Mouse (Mus musculus) MEL (cell line): ENCODE measurements around the gene Cfh. TPM values are rescaled to one million over a fixed set of nuclear protein-coding genes. Genes with fewer than 3 reads are reported as not detected.
A peak's percentile ranks its signal among the peaks of the same experiment; 100 is the strongest.

Experiments
- DNase-seq: peaks from one replicate; pipeline ENCODE4 v3.0.0; 2011; ENCODE audit warnings: low read depth, low spot score
- H3K27ac ChIP-seq: 2 replicates; pipeline ENCODE4 v1.5.1; 2012; ENCODE audit warnings: low read depth, mild to moderate bottlenecking, control low read depth, low read length, moderate library complexity; ENCODE audit not compliant: control insufficient read depth
- H3K27me3 ChIP-seq, 2 experiments: fragments of 150-350 bp in 1 of 2; sonication (generic) in 1 of 2; 2 replicates each; pipeline ENCODE4 v1.6.1; 2012; ENCODE audit warnings: low read length in 2 of 2, mild to moderate bottlenecking in 2 of 2, improper control_type of control experiment in 1 of 2, moderate library complexity in 1 of 2; ENCODE audit not compliant: insufficient read depth in 2 of 2, control insufficient read depth in 1 of 2
- H3K36me3 ChIP-seq, 2 experiments: 2 replicates each; pipeline ENCODE4 v1.6.1; 2012 to 2014; ENCODE audit warnings: low read length in 2 of 2, improper control_type of control experiment in 1 of 2, inconsistent platforms in 1 of 2, mild to moderate bottlenecking in 1 of 2; ENCODE audit not compliant: insufficient read depth in 2 of 2, control insufficient read depth in 1 of 2
- H3K4me1 ChIP-seq, 2 experiments: fragments of 150-350 bp in 1 of 2; sonication (generic) in 1 of 2; 2 replicates each; pipeline ENCODE4 v1.6.1; 2012; ENCODE audit warnings: low read length in 2 of 2, improper control_type of control experiment in 1 of 2, mild to moderate bottlenecking in 1 of 2; ENCODE audit not compliant: insufficient read depth in 2 of 2, control insufficient read depth in 1 of 2
- H3K4me3 ChIP-seq, 2 experiments: fragments of 150-350 bp in 1 of 2; sonication (generic) in 1 of 2; 2 replicates each; pipeline ENCODE4 v1.5.1; 2012; ENCODE audit warnings: low read depth in 2 of 2, low read length in 2 of 2, mild to moderate bottlenecking in 2 of 2, moderate library complexity in 2 of 2, control low read depth in 1 of 2, improper control_type of control experiment in 1 of 2; ENCODE audit not compliant: control insufficient read depth in 1 of 2, insufficient read depth in 1 of 2
- H3K79me2 ChIP-seq: 2 replicates; pipeline ENCODE4 v1.6.1; 2012; ENCODE audit warnings: mild to moderate bottlenecking, low read length, moderate library complexity; ENCODE audit not compliant: control insufficient read depth, poor library complexity, insufficient read depth
- H3K9ac ChIP-seq: 2 replicates; pipeline ENCODE4 v1.6.1; 2012; ENCODE audit warnings: low read depth, mild to moderate bottlenecking, control low read depth, low read length, moderate library complexity; ENCODE audit not compliant: control insufficient read depth, poor library complexity, severe bottlenecking
- H3K9me3 ChIP-seq: fragments of 150-350 bp; sonication (generic); replicated peaks from 2 replicates; pipeline ENCODE4 v1.6.1; 2012; ENCODE audit warnings: mild to moderate bottlenecking, low read length, improper control_type of control experiment, moderate library complexity; ENCODE audit not compliant: insufficient read depth
- BHLHE40 ChIP-seq: IDR thresholded peaks from 2 replicates; pipeline ENCODE4 v1.6.1; 2012; ENCODE audit warnings: low read depth, mild to moderate bottlenecking, inconsistent platforms, low read length, improper control_type of control experiment, borderline replicate concordance
- CHD1 ChIP-seq: IDR thresholded peaks from 2 replicates; pipeline ENCODE4 v1.6.1; 2012; ENCODE audit warnings: low read depth, mild to moderate bottlenecking, inconsistent platforms, low read length, improper control_type of control experiment
- CHD2 ChIP-seq: IDR thresholded peaks from 2 replicates; pipeline ENCODE4 v1.6.1; 2011; ENCODE audit warnings: low read length, improper control_type of control experiment
- EP300 ChIP-seq, 2 experiments: IDR thresholded peaks; 2 replicates each; pipeline ENCODE4 v1.6.1; 2011; ENCODE audit warnings: improper control_type of control experiment in 2 of 2, low read length in 2 of 2, low read depth in 1 of 2, mild to moderate bottlenecking in 1 of 2
- ETS1 ChIP-seq: IDR thresholded peaks from 2 replicates; pipeline ENCODE4 v1.6.1; 2012; ENCODE audit warnings: low read depth, mild to moderate bottlenecking, inconsistent platforms, low read length, improper control_type of control experiment, moderate library complexity
- GATA1 ChIP-seq: IDR thresholded peaks from 2 replicates; pipeline ENCODE4 v1.6.1; 2011; ENCODE audit warnings: low read depth, low read length, improper control_type of control experiment
- HCFC1 ChIP-seq: IDR thresholded peaks from 2 replicates; pipeline ENCODE4 v1.6.1; 2012; ENCODE audit warnings: low read depth, mild to moderate bottlenecking, inconsistent platforms, low read length, improper control_type of control experiment, moderate library complexity
- MAFK ChIP-seq: IDR thresholded peaks from 2 replicates; pipeline ENCODE4 v1.6.1; 2011; ENCODE audit warnings: low read depth, mild to moderate bottlenecking, low read length, improper control_type of control experiment, borderline replicate concordance
- MAX ChIP-seq: IDR thresholded peaks from 2 replicates; pipeline ENCODE4 v1.6.1; 2011; ENCODE audit warnings: low read length, improper control_type of control experiment
- MAZ ChIP-seq: IDR thresholded peaks from 2 replicates; pipeline ENCODE4 v1.6.1; 2012; ENCODE audit warnings: low read depth, mild to moderate bottlenecking, inconsistent platforms, low read length, improper control_type of control experiment
- MEF2A ChIP-seq: IDR thresholded peaks from 2 replicates; pipeline ENCODE4 v1.6.1; 2014; ENCODE audit warnings: low read depth, mild to moderate bottlenecking, inconsistent platforms, low read length, improper control_type of control experiment; ENCODE audit not compliant: poor library complexity, insufficient replicate concordance, severe bottlenecking; ENCODE audit errors: extremely low read depth
- MYB ChIP-seq: IDR thresholded peaks from 2 replicates; pipeline ENCODE4 v1.6.1; 2011; ENCODE audit warnings: mild to moderate bottlenecking, low read depth, low read length, improper control_type of control experiment
- MYC ChIP-seq: IDR thresholded peaks from 2 replicates; pipeline ENCODE4 v1.6.1; 2011; ENCODE audit warnings: low read depth, mild to moderate bottlenecking, low read length, improper control_type of control experiment, moderate library complexity
- POLR2A ChIP-seq, 2 experiments: IDR thresholded peaks; 2 replicates each; pipeline ENCODE4 v1.6.1; 2011 to 2012; ENCODE audit warnings: low read length in 2 of 2, mild to moderate bottlenecking in 2 of 2, control low read depth in 1 of 2, improper control_type of control experiment in 1 of 2, low read depth in 1 of 2, moderate library complexity in 1 of 2; ENCODE audit not compliant: control insufficient read depth in 1 of 2, insufficient read depth in 1 of 2, poor library complexity in 1 of 2
- POLR2AphosphoS5 ChIP-seq: IDR thresholded peaks from 2 replicates; pipeline ENCODE4 v1.6.1; 2012; ENCODE audit warnings: low read depth, borderline replicate concordance, mild to moderate bottlenecking, inconsistent platforms, low read length, moderate library complexity, mixed read lengths
- RCOR1 ChIP-seq: IDR thresholded peaks from 2 replicates; pipeline ENCODE4 v1.6.1; 2012; ENCODE audit warnings: low read depth, mild to moderate bottlenecking, inconsistent platforms, low read length, improper control_type of control experiment
- TBP ChIP-seq: IDR thresholded peaks from 2 replicates; pipeline ENCODE4 v1.8.0; 2011; ENCODE audit warnings: low read depth, low read length, improper control_type of control experiment
- USF2 ChIP-seq, 2 experiments: IDR thresholded peaks; 2 replicates each; pipeline ENCODE4 v1.6.1; 2011 to 2012; ENCODE audit warnings: improper control_type of control experiment in 2 of 2, low read length in 2 of 2, borderline replicate concordance in 1 of 2, inconsistent platforms in 1 of 2, low read depth in 1 of 2, mild to moderate bottlenecking in 1 of 2; ENCODE audit not compliant: insufficient read depth in 1 of 2
- ZC3H11A ChIP-seq: IDR thresholded peaks from 2 replicates; pipeline ENCODE4 v1.6.1; 2012; ENCODE audit warnings: low read depth, mild to moderate bottlenecking, inconsistent platforms, low read length, improper control_type of control experiment
- polyA plus RNA-seq, 2 experiments: library from polyadenylated mRNA; stranded (reverse) in 1 of 2; unstranded in 1 of 2; fragments of >175 nt in 1 of 2; fragments of >200 nt in 1 of 2; gene quantifications; 2 replicates each; pipeline versions ENCODE4 v1.2.1 to v1.2.4; 2012; ENCODE audit warnings: low replicate concordance in 2 of 2, low read depth in 1 of 2; ENCODE audit not compliant: insufficient read length in 2 of 2, insufficient read depth in 1 of 2, missing spikeins in 1 of 2
- total RNA-seq: library from RNA; depleted of rRNA; stranded (reverse); fragments of 300-350 nt; gene quantifications from 2 replicates; pipeline ENCODE4 v1.2.3, GENCODE M21; 2012

Gene Cfh
- total and polyA plus RNA-seq, 3 experiments: not detected

- H3K9ac ChIP-seq: no peak overlapping the region
- H3K4me1 ChIP-seq: no peaks in the 10 kb centered on the region
- H3K27ac ChIP-seq: no peak overlapping the region
- no peaks in the 10 kb centered on the region for H3K27me3 ChIP-seq
- H3K36me3 ChIP-seq: no peaks in the 10 kb centered on the region
- no peak for TF ChIP-seq USF2 (IDR thresholded peaks at IDR 0.05; ENCODE audit: borderline replicate concordance in 1 of 2, insufficient read depth in 1 of 2, low read depth in 1 of 2, low read length in 2 of 2)
- peak; percentile 60; the same call in 1 of the 2 replicates for TF ChIP-seq RCOR1
- H3K9me3 ChIP-seq: no peaks in the 10 kb centered on the region
- peak; percentile 25 for DNase-seq
- H3K4me3 ChIP-seq: no peak overlapping the region
- H3K79me2 ChIP-seq: no peaks in the 10 kb centered on the region
Measured at GRCm38 (mm10) chr1:140183208-140183607, 356 bp downstream of the Cfh start.

DNA sequence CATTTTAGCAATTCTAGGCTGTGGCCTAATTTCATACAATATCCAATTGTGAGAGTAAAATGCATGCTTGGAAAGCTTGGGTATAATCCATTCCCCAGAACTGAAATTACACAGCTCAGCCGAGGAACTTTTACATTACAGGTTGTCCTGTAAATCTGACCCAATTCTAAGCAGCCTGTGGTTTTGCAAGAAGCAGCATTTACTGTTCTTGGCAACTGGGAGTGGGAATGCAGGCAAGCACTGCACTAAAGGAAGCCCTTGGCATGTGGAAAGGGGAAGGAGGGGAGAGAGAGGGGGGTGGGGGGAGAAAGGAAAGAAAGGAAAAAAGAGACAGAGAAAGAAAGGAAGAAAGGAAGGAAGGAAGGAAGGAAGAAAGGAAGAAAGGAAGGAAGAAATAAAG lies 3.4 kb downstream of the Cfh start:
- no peak for DNase-seq
- no peaks in the 10 kb centered on the region for H3K9me3 ChIP-seq
- no peaks in the 10 kb centered on the region for H3K79me2 ChIP-seq
- H3K27me3 ChIP-seq: no peaks in the 10 kb centered on the region
- no peak for TF ChIP-seq MEF2A
- TF ChIP-seq USF2 (IDR thresholded peaks at IDR 0.05; ENCODE audit: borderline replicate concordance in 1 of 2, insufficient read depth in 1 of 2, low read depth in 1 of 2, low read length in 2 of 2): no peak
- TF ChIP-seq CHD1: no peak
- no peak for TF ChIP-seq CHD2
- TF ChIP-seq MAFK: no peak
- no peak for TF ChIP-seq BHLHE40
- no peak for TF ChIP-seq MYB
- TF ChIP-seq HCFC1: no peak
- no peak for TF ChIP-seq TBP
- TF ChIP-seq MAX: no peak
- TF ChIP-seq POLR2A (IDR thresholded peaks at IDR 0.05; ENCODE audit: control insufficient read depth in 1 of 2, insufficient read depth in 1 of 2, low read depth in 1 of 2, low read length in 2 of 2, poor library complexity in 1 of 2): no peak
- no peak for TF ChIP-seq ETS1
- TF ChIP-seq RCOR1: no peak
- TF ChIP-seq POLR2AphosphoS5: no peak
- no peak for TF ChIP-seq MAZ
- TF ChIP-seq MYC: no peak
- no peak for TF ChIP-seq ZC3H11A
- no peak for TF ChIP-seq GATA1
- no peak for TF ChIP-seq EP300 (IDR thresholded peaks at IDR 0.05; ENCODE audit: low read depth in 1 of 2, low read length in 2 of 2)
- TF ChIP-seq, all 39 proteins: peak for 0
- Histone ChIP-seq H3K4me3 (no peak overlapping the region), H3K4me1 (peaks cover 0 to 1% of the 10 kb centered on the region in 2 experiments; a peak in 2 of 4 replicates), H3K9ac (no peak overlapping the region), H3K36me3 (no peaks in the 10 kb centered on the region), H3K27ac (no peak overlapping the region)
